Mouse (Mus musculus): ENCODE measurements around the gene Lrrc34. TPM values are rescaled to one million over a fixed set of nuclear protein-coding genes. Genes with fewer than 3 reads are reported as not detected.

Lrrc34 gene
- total RNA-seq (2022) = under 1 TPM in 3 of 4 experiments, not detected in 1; 0.19 to 0.60 (median 0.23) TPM

- DNase-seq (ENCODE audit: low spot score in 2 of 2) = no peak
Measured at GRCm38 (mm10) chr3:30647440-30648090, at the start of gene Lrrc34. Gene Lrrc34 (minus strand): TSS chr3:30647869.

GRCm38 (mm10) chr3:30696346-30696745 lies 48.7 kb upstream of the Lrrc34 start:
- DNase-seq (ENCODE audit: low spot score in 2 of 2) = peak in 1 of 2 experiments; percentile 56

- DNase-seq (ENCODE audit: low spot score in 2 of 2) = no peak
Measured at GRCm38 (mm10) chr3:30695661-30696060, 48.0 kb upstream of the Lrrc34 start.

GRCm38 (mm10) chr3:30690976-30691375 lies 43.3 kb upstream of the Lrrc34 start:
- no peak for DNase-seq (ENCODE audit: low spot score in 2 of 2)

- DNase-seq (ENCODE audit: low spot score in 2 of 2) = no peak
Measured at GRCm38 (mm10) chr3:30687216-30687615, 39.5 kb upstream of the Lrrc34 start.

- DNase-seq (ENCODE audit: low spot score in 2 of 2) = no peak
Measured at GRCm38 (mm10) chr3:30683190-30683589, 35.5 kb upstream of the Lrrc34 start.

- no peak for DNase-seq (ENCODE audit: low spot score in 2 of 2)
Measured at GRCm38 (mm10) chr3:30658486-30658885, 10.8 kb upstream of the Lrrc34 start.

- DNase-seq (ENCODE audit: low spot score in 2 of 2) = no peak
Measured at GRCm38 (mm10) chr3:30655937-30656336, 8.3 kb upstream of the Lrrc34 start.

GRCm38 (mm10) chr3:30650062-30650841 lies 2.6 kb upstream of the Lrrc34 start:
- DNase-seq (ENCODE audit: low spot score in 2 of 2) = no peak

GRCm38 (mm10) chr3:30648466-30648865 lies 797 bp upstream of the Lrrc34 start:
- DNase-seq (ENCODE audit: low spot score in 2 of 2) = no peak

GRCm38 (mm10) chr3:30646761-30647160 lies 908 bp downstream of the Lrrc34 start:
- DNase-seq (ENCODE audit: low spot score in 2 of 2) = no peak

GRCm38 (mm10) chr3:30644207-30644606 lies 3.5 kb downstream of the Lrrc34 start, which contains the start of gene Lrriq4:
Gene Lrriq4 (plus strand): TSS chr3:30644507.
- DNase-seq (ENCODE audit: low spot score in 2 of 2) = no peak

GRCm38 (mm10) chr3:30635629-30636028 lies 12.0 kb downstream of the Lrrc34 start:
- DNase-seq (ENCODE audit: low spot score in 2 of 2) = no peak

GRCm38 (mm10) chr3:30633681-30634080 lies 14.0 kb downstream of the Lrrc34 start:
- no peak for DNase-seq (ENCODE audit: low spot score in 2 of 2)

GRCm38 (mm10) chr3:30620132-30620531 lies 27.5 kb downstream of the Lrrc34 start:
- no peak for DNase-seq (ENCODE audit: low spot score in 2 of 2)

- no peak for DNase-seq (ENCODE audit: low spot score in 2 of 2)
Measured at GRCm38 (mm10) chr3:30610930-30611329, 36.7 kb downstream of the Lrrc34 start.

- no peak for DNase-seq (ENCODE audit: low spot score in 2 of 2)
Measured at GRCm38 (mm10) chr3:30608999-30609398, 38.7 kb downstream of the Lrrc34 start.

GRCm38 (mm10) chr3:30603256-30603655 lies 44.4 kb downstream of the Lrrc34 start:
- DNase-seq (ENCODE audit: low spot score in 2 of 2) = no peak

- DNase-seq (ENCODE audit: low spot score in 2 of 2) = no peak
Measured at GRCm38 (mm10) chr3:30602740-30603098, 45.0 kb downstream of the Lrrc34 start.

- DNase-seq (ENCODE audit: low spot score in 2 of 2) = peak; percentile 95 to 98
Measured at GRCm38 (mm10) chr3:30602065-30602739, 45.5 kb downstream of the Lrrc34 start, which contains the start of gene Mynn. Gene Mynn (plus strand): TSS chr3:30602065.

GRCm38 (mm10) chr3:30601610-30602064 lies 46.0 kb downstream of the Lrrc34 start:
- DNase-seq (ENCODE audit: low spot score in 2 of 2) = no peak

GRCm38 (mm10) chr3:30601175-30601574 lies 46.5 kb downstream of the Lrrc34 start:
- DNase-seq (ENCODE audit: low spot score in 2 of 2) = peak; percentile 73 to 95
